Mouse (Mus musculus) limb, embryonic 11.5 days (tissue): ENCODE data around the gene Gm10974. TPM values are rescaled to one million over a fixed set of nuclear protein-coding genes. Genes with fewer than 3 reads are reported as not detected.

Source experiments
- ATAC-seq: fragments of 200-750 bp; cut with Nextera tagmentation; 2 replicates; pipeline ENCODE4 v1.8.0; 2017; ENCODE audit warnings: low read depth; ENCODE audit not compliant: insufficient number of reproducible peaks, low FRiP score, low TSS enrichment
- DNase-seq: peaks from one replicate; pipeline ENCODE4 v3.0.0-alpha.2; 2015; ENCODE audit warnings: low spot score
- H3K27ac ChIP-seq: fragments of 300-500 bp; sonication (generic); replicated peaks from 2 replicates; pipeline ENCODE4 v1.5.1; 2014; ENCODE audit warnings: low read depth, mild to moderate bottlenecking, low read length
- H3K27me3 ChIP-seq: fragments of 300-500 bp; sonication (generic); 2 replicates; pipeline ENCODE4 v1.6.1; 2014; ENCODE audit warnings: mild to moderate bottlenecking, low read length, mixed read lengths; ENCODE audit not compliant: control insufficient read depth, insufficient read depth
- H3K36me3 ChIP-seq: fragments of 300-500 bp; sonication (generic); 2 replicates; pipeline ENCODE4 v1.6.1; 2014; ENCODE audit warnings: mild to moderate bottlenecking, low read length, moderate library complexity, mixed read lengths; ENCODE audit not compliant: control insufficient read depth, insufficient read depth
- H3K4me1 ChIP-seq: fragments of 300-500 bp; sonication (generic); 2 replicates; pipeline ENCODE4 v1.6.1; 2014; ENCODE audit warnings: low read length, mixed read lengths; ENCODE audit not compliant: control insufficient read depth, insufficient read depth
- H3K4me2 ChIP-seq: fragments of 300-500 bp; sonication (generic); 2 replicates; pipeline ENCODE4 v1.6.1; 2014; ENCODE audit warnings: low read depth, mild to moderate bottlenecking, moderate library complexity; ENCODE audit not compliant: severe bottlenecking
- H3K4me3 ChIP-seq: fragments of 300-500 bp; sonication (generic); 2 replicates; pipeline ENCODE4 v1.5.1; 2014; ENCODE audit warnings: low read depth, low read length
- H3K9ac ChIP-seq: fragments of 300-500 bp; sonication (generic); 2 replicates; pipeline ENCODE4 v1.6.1; 2014; ENCODE audit warnings: mild to moderate bottlenecking, low read length
- H3K9me3 ChIP-seq: fragments of 300-500 bp; sonication (generic); 2 replicates; pipeline ENCODE4 v1.6.1; 2016; ENCODE audit warnings: low read length; ENCODE audit not compliant: control insufficient read depth
- WGBS: fragments of 180-500 bp; shearing (Covaris S2); extraction: QIAGEN DNeasy Blood & Tissue Kit; methylation state at CpG from one replicate; pipeline ENCODE4 v1.1.7; 2014; 5-methylcytosine and 5-hydroxymethylcytosine counted together
- polyA plus RNA-seq: library from polyadenylated mRNA; unstranded; fragments of >200 nt; fragmentation: Nextera tagmentation; extraction: Ambion mirVana; gene quantifications from 2 replicates; pipeline ENCODE4 v1.2.1, GENCODE M21; 2014

Gene Gm10974
- polyA plus RNA-seq, result not detected in 2 replicates

DNA sequence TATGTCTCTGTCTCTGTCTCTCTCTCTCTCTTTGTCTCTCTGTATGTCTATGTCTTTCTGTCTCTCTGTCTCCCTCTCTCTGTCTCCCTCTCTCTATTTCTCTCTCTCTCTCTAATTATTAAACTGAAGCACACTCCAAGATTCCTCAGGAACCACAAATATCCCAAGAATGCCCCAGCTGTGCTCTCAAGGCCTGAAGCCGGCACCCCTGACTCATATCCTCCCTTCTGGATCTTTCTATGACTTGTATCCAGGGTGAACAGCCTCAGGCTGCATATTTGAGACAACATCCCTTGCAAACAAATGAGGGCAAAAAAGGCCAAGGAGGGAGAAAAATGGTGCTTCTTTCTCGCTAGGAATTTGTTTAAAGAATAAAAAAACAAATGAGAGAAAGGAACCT lies at the start of gene Gm10974:
Gene Gm10974 (plus strand): TSS at position 2 of the 400 bp plus-strand sequence.
- DNase-seq (no peak), ATAC-seq (no peak)
- H3K36me3 ChIP-seq, result no peaks in the 10 kb centered on the region
- no peak within 1 kb of the TSS for H3K9ac ChIP-seq
- no peak within 1 kb of the TSS for H3K4me3 ChIP-seq
- no peaks in the 10 kb centered on the region for H3K4me1 ChIP-seq
- no peaks in the 10 kb centered on the region for H3K9me3 ChIP-seq
- no peaks in the 10 kb centered on the region for H3K27me3 ChIP-seq
- H3K4me2 ChIP-seq, result no peak within 1 kb of the TSS
- 69% methylated on average over 2 of the region's 2 CpGs for WGBS
- no peak within 1 kb of the TSS for H3K27ac ChIP-seq

- no peak for ATAC-seq
- H3K36me3 ChIP-seq, result no peaks in the 10 kb centered on the region
- H3K4me3 ChIP-seq, result no peak overlapping the region
- H3K9ac ChIP-seq, result no peak overlapping the region
- 76% methylated on average over 6 of the region's 6 CpGs for WGBS
- H3K4me2 ChIP-seq, result no peak overlapping the region
- no peaks in the 10 kb centered on the region for H3K27me3 ChIP-seq
- no peaks in the 10 kb centered on the region for H3K4me1 ChIP-seq
- DNase-seq, result no peak
- H3K27ac ChIP-seq, result no peak overlapping the region
- H3K9me3 ChIP-seq, result no peaks in the 10 kb centered on the region
Observed at GRCm38 (mm10) chr7:66318147-66318546, 47.6 kb upstream of the Gm10974 start.

- H3K27ac ChIP-seq, result no peak overlapping the region
- H3K4me3 ChIP-seq, result no peak overlapping the region
- H3K9me3 ChIP-seq, result no peaks in the 10 kb centered on the region
- H3K9ac ChIP-seq, result no peak overlapping the region
- ATAC-seq (no peak), DNase-seq (peak; percentile 72)
- no peaks in the 10 kb centered on the region for H3K4me1 ChIP-seq
- WGBS, result 52% methylated on average over 5 of the region's 5 CpGs
- no peaks in the 10 kb centered on the region for H3K27me3 ChIP-seq
- no peaks in the 10 kb centered on the region for H3K36me3 ChIP-seq
- no peak overlapping the region for H3K4me2 ChIP-seq
Observed at GRCm38 (mm10) chr7:66320996-66321395, 44.7 kb upstream of the Gm10974 start.

- 89% methylated on average over 9 of the region's 9 CpGs for WGBS
- H3K9ac ChIP-seq, result no peak overlapping the region
- no peaks in the 10 kb centered on the region for H3K27me3 ChIP-seq
- H3K36me3 ChIP-seq, result no peaks in the 10 kb centered on the region
- no peak for DNase-seq
- ATAC-seq, result no peak
- no peaks in the 10 kb centered on the region for H3K9me3 ChIP-seq
- no peak overlapping the region for H3K4me3 ChIP-seq
- no peak overlapping the region for H3K4me2 ChIP-seq
- no peaks in the 10 kb centered on the region for H3K4me1 ChIP-seq
- H3K27ac ChIP-seq, result no peak overlapping the region
Observed at GRCm38 (mm10) chr7:66323252-66324015, 42.3 kb upstream of the Gm10974 start.

DNA sequence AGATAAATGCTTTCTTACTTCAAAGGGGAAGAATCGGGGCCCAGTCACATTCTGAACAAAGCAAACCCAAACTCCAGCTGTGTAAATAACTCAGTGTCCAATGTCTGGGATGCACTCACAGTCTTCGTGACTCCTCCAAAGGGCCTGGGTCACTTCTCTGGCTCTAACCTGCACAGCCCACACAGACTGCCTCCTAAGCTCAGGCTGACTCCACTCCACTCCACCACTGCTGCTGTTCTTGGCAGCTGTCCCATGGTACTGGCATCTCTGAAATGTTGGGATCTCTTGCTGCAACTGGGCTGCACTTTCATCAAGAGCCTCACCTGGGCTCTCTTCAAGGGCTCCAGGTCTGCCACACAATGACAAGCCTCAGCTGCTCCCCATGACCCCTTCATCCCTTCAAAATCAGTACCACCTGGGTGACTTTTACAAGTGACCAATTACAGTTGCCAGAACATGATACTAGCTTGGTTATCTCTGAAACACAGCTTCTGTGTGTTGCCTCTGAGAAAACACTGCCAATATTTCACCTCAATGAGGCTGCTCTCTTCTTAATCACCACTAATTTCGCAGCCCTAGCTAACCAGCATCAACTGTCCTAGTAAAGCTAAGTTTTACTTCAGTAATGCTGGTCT lies 40.2 kb upstream of the Gm10974 start:
- no peak for DNase-seq
- WGBS, result 82% methylated on average over 3 of the region's 3 CpGs
- no peak for ATAC-seq
- H3K27ac ChIP-seq, result no peak overlapping the region
- no peak overlapping the region for H3K4me2 ChIP-seq
- no peak overlapping the region for H3K9ac ChIP-seq
- no peaks in the 10 kb centered on the region for H3K4me1 ChIP-seq
- H3K9me3 ChIP-seq, result no peaks in the 10 kb centered on the region
- no peaks in the 10 kb centered on the region for H3K36me3 ChIP-seq
- no peaks in the 10 kb centered on the region for H3K27me3 ChIP-seq
- no peak overlapping the region for H3K4me3 ChIP-seq

GRCm38 (mm10) chr7:66327516-66327915 lies 38.2 kb upstream of the Gm10974 start:
- Histone ChIP-seq H3K36me3 (no peaks in the 10 kb centered on the region), H3K27me3 (no peaks in the 10 kb centered on the region), H3K4me3 (no peak overlapping the region), H3K9ac (no peak overlapping the region), H3K9me3 (no peaks in the 10 kb centered on the region), H3K4me2 (no peak overlapping the region), H3K4me1 (no peaks in the 10 kb centered on the region), H3K27ac (no peak overlapping the region)
- ATAC-seq (no peak), DNase-seq (no peak)
- 89% methylated on average over 2 of the region's 2 CpGs for WGBS

DNA sequence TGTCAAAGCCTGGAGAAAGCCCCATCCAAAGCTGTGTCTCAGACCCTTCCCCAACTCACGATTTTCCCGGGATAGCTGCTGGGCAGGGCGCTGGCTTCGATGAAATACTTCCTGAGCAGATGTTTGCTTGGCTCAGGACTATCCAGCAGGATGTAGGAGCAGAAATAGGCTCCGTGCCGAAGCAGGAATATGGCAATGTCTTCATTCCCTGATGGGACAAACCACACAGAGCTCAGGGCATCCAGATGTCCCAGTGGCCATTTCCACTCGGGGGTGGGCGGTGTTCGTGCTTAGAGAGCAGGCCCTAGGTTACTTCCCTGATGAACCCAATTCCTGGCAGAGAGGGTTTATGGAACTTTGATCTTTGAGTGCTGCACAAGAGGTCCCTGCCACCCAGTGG lies 35.1 kb upstream of the Gm10974 start:
- H3K4me2 ChIP-seq, result no peak overlapping the region
- 84% methylated on average over 9 of the region's 9 CpGs for WGBS
- no peaks in the 10 kb centered on the region for H3K27me3 ChIP-seq
- ATAC-seq, result no peak
- no peak for DNase-seq
- H3K27ac ChIP-seq, result no peak overlapping the region
- no peaks in the 10 kb centered on the region for H3K36me3 ChIP-seq
- no peak overlapping the region for H3K9ac ChIP-seq
- no peaks in the 10 kb centered on the region for H3K4me1 ChIP-seq
- H3K9me3 ChIP-seq, result no peaks in the 10 kb centered on the region
- no peak overlapping the region for H3K4me3 ChIP-seq

DNA sequence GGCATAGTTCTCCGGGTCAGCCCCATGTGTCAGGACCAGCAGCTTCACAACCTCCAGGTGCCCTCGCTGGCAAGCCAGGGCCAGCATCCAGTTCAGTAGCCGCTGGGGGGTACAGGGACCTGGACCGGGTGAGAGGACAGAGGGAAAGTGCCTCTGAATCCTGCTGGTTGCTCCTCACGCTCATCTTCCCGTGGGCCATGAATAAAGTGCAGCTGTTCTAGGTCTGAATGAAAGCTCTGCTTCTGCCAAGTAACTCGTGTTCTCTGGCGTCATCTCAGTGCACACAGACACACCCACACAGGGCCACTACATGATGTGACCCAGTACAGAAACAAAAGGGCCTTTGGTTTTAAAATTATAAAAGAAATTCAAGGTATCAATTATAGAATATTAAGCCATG lies 33.4 kb upstream of the Gm10974 start:
- Histone ChIP-seq H3K27me3 (no peaks in the 10 kb centered on the region), H3K9ac (no peak overlapping the region), H3K36me3 (no peaks in the 10 kb centered on the region), H3K4me1 (no peaks in the 10 kb centered on the region), H3K4me3 (no peak overlapping the region), H3K9me3 (no peaks in the 10 kb centered on the region), H3K27ac (no peak overlapping the region), H3K4me2 (no peak overlapping the region)
- no peak for DNase-seq
- WGBS, result 90% methylated on average over 8 of the region's 8 CpGs
- ATAC-seq, result no peak
